Mouse (Mus musculus) bone marrow macrophage, adult 2 months (primary cell): Measurements from ENCODE around the gene Clpp.

ENCODE experiments used
- CTCF ChIP-seq: IDR thresholded peaks from 2 replicates; pipeline ENCODE4 v1.5.1; 2012; ENCODE audit warnings: low read depth, mild to moderate bottlenecking, low read length, moderate library complexity
- POLR2A ChIP-seq: IDR thresholded peaks from 2 replicates; pipeline ENCODE4 v1.6.1; 2012; ENCODE audit warnings: mild to moderate bottlenecking, low read depth, low read length, borderline replicate concordance

GRCm38 (mm10) chr17:56975391-56975790, 14.7 kb upstream of the Clpp start:
- TF ChIP-seq POLR2A (no peak), CTCF (no peak)
